Mouse (Mus musculus) thymus, postnatal 4 days (tissue): ENCODE measurements around the gene Adap2.
"Not testable (repeated sequence)": the region's sequence is repeated elsewhere in the genome, so short reads cannot be mapped to it uniquely, and the experiment has no call there.

Source experiments
- DNase-seq: peaks from one replicate; pipeline ENCODE4 v3.0.0; 2021

Gene Adap2

GRCm38 (mm10) chr11:80161041-80161440, 7.1 kb downstream of the Adap2 start:
- DNase-seq: no peak

DNA sequence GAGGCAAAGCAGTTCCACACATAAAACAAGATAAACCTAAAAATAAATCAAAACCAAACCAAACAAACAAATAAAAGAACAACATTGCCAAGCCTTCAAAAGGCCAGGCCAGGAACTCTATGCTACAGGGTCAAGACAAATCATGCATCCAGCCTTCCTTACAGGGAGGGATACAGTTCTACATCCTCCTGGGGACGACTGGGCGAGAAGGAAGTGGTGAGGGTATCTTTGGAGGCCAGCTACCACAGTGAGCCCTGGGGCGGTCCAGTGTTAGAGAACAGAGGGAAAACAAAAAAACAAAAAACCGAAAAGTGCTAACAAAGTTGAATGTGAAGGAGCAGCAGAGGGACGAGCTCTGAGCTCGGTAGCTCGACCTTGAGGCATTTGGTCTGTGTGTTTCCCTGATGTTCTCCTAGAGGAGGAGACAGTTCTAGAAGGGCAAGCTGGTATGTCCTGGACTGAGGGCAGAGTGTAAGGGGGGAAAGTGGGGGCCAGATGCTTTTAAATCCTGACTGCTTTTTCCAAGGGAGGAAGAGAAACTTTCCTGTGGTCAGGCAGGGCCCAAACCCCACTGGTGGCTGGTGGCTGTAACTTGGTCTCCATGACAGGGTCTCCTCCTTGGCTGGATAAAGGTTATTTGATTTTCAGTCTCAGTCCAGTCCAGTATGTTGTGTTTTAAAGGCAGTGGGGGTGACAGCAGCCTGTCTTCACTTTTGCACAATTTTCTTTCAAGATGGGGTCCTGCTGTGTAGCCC, 9.6 kb downstream of the Adap2 start:
- no peak for DNase-seq

- no peak for DNase-seq
Observed at GRCm38 (mm10) chr11:80164224-80164623, 10.3 kb downstream of the Adap2 start.

- DNase-seq: no peak
Observed at GRCm38 (mm10) chr11:80168121-80168520, 14.2 kb downstream of the Adap2 start.

GRCm38 (mm10) chr11:80168611-80169249, 14.8 kb downstream of the Adap2 start:
- DNase-seq: no peak

DNA sequence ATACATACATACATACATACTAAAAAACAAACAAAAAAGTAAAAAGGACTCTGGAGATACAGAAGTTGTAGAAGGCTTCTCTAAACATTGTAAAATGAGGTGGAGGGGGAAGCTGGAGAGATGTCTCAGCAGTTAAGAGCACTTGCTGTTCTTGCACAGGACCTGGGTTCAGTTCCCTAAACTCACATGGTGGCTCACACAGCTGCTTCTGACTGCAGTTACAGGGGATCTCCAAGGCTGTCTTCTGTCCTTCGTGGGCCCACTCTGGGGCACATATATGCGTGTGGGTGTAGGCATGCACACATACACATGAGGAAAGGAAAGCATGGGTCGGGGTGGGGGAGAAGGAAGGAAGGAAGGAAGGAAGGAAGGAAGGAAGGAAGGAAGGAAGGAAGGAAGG, 15.7 kb downstream of the Adap2 start:
- DNase-seq: no peak

- no peak for DNase-seq
Observed at GRCm38 (mm10) chr11:80170351-80170750, 16.4 kb downstream of the Adap2 start.

DNA sequence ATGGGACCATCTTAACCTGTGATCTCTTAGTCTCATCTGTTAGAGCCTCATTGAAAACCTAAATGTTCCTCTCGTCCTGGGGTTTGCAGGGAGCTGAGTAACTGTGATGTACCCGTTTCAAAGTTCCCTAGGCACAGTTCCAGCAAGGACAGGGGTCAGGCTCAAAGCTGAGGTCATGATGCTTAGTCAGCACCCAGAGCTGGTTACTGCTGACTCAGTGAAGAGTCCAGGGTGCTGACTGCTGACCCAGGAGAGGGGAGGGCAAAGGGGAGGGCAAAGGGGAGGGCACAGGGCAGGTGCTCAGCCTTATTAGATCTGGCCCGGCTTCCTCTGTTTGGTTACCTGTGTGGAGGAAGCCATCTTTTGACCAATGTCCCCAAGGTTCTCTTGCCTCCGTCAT, 18.0 kb downstream of the Adap2 start:
- no peak for DNase-seq

- no peak for DNase-seq
Observed at GRCm38 (mm10) chr11:80173963-80174670, 20.2 kb downstream of the Adap2 start.

DNA sequence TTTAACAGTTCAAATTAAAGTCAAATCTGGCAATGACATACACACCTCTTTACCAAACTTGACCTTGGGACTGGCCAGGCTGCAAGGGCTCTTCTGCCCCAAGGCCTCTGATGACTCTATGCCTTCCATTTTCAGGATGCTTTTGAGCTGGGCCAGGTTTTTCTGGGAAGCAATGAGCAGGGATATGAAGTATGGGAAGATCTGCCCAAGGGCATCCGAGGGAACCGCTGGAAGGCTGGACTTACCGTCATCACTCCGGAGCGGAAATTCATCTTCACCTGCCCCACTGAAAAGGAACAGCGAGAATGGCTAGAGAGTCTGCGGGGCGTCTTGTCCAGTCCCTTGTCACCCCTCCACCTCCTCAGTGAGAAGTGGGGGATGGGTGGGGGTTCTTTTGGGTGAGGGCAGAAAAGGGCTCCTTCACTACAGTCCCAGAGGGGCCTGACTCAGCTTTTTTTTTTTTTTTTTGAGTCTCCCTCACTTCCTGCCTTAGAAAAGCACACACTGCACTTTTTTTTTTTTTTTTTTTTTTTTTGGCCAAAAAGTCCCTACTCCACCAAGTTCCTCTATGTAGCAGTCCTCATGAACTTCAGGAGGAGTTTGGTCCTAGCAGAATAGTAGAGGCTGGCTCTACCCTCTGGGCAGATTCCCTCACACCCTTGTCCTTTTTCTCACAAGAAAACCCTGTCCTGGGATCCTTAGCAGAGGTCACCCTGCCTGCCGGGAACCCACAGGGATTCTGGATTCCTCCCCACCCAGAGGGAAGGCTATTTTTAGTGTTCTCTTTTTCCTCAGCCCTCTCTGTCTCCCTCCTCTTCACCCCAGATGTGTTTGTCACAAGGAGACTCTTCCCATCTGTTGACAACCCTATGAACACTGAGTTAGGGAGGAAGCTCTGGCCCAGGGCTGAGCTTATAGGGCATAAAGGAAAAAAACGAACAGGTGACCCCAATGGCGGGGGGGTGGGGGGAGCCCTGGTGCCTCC, 23.3 kb downstream of the Adap2 start:
- DNase-seq: peak; percentile 27

GRCm38 (mm10) chr11:80178316-80178715, 24.4 kb downstream of the Adap2 start:
- DNase-seq: no peak

GRCm38 (mm10) chr11:80181021-80181749, 27.3 kb downstream of the Adap2 start:
- DNase-seq: peak; percentile 16

DNA sequence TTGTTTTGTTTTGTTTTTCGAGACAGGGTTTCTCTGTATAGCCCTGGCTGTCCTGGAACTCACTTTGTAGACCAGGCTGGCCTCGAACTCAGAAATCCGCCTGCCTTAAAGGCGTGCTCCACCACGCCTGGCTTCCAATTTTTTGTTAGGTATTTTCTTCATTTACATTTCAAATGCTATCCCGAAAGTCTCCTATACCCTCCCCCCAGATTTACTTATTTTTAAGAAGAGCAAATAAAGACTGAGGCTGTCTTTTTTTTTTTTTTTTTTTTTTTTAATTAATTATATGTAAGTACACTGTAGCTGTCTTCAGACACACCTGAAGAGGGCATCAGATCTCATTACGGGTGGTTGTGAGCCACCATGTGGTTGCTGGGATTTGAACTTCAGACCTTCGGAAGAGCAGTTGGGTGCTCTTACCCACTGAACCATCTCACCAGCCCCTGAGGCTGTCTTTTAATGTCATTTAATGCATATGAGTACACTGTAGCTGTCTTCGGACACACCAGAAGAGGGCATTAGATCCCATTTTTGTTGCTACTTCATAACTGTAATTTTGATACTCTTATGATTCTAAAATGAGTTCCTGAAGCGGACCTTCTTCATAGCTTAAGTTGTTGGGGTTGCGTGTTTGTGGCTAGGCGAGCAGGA, 29.3 kb downstream of the Adap2 start:
- not testable (repeated sequence) for DNase-seq

DNA sequence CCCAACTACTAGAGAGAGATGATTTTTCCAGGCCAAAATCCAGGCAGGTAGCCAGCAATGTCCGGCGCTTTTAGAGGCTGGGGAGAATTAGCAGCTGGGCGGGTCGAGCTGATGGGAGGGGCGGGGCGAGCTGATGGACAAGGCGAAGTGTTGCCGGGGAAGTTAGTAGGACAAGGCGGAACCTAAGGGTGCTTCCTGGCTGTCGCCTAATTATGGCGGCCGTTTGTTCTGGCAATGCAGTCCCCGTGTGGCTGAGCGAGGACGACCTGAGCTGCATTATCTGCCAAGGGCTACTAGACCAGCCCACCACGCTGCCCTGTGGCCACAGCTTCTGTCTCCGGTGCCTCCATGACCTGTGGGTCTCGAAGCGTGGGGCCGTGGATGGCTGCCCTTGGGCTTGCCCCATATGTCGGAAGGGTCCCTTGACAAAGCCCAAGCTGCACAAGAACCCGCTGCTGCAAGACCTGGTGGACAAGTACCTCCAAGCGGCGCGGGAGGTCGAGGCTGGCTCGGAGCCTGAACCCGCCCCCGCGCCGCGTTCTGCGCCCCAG, 29.9 kb downstream of the Adap2 start, which contains the start of gene Rnf135:
Gene Rnf135 (plus strand): TSS at position 147 of the 551 bp plus-strand sequence.
- DNase-seq: peak; percentile 68

- DNase-seq: no peak
Observed at GRCm38 (mm10) chr11:80184531-80185071, 30.7 kb downstream of the Adap2 start.

DNA sequence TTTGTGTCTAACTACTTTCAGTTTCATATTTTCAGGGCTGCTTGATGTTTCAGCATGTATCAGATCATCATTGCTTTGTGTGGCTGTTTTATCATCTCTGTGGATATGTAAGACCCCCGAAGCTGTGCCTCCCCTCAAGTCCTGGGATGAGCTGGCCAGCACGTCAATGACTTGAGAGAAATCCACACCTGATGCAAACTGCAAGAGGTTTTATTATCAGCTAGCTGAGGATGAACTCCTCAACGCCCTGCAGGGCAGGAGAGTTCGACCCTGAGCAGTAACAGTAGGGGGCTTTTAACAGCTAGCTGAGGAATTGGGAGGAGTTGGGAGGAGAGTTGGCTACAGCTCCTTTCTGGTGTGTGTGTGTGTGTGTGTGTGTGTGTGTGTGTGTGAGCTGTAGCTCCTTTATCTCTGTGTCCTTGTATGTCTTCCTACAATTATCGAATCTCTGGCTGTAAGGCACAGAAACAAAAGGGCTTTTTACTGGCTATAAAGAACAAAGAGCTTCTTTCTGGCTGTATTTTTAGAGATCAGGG, 31.6 kb downstream of the Adap2 start:
- DNase-seq: not testable (repeated sequence)

- DNase-seq: no peak
Observed at GRCm38 (mm10) chr11:80190280-80190679, 36.4 kb downstream of the Adap2 start.

GRCm38 (mm10) chr11:80193827-80194226, 39.9 kb downstream of the Adap2 start:
- peak; percentile 27 for DNase-seq

DNA sequence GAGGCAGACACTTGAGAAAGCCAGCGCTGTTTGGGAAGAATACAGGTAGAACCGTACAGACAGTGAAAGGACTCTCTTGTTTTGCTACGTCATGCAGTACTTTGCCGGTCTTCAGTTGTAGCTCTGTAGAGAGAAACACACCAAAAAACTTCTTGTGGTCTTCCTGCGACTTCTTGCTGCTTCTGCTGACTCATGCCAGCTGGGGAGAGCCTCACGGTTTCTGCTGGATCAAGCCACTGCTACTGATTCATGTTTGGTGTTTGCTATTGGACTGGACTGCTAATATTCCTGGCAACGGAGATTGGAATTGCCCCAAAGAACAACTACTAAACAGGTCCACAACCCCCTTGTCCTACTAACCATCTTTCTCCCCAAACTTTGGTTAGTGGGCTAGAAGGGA, 42.4 kb downstream of the Adap2 start:
- DNase-seq: no peak

DNA sequence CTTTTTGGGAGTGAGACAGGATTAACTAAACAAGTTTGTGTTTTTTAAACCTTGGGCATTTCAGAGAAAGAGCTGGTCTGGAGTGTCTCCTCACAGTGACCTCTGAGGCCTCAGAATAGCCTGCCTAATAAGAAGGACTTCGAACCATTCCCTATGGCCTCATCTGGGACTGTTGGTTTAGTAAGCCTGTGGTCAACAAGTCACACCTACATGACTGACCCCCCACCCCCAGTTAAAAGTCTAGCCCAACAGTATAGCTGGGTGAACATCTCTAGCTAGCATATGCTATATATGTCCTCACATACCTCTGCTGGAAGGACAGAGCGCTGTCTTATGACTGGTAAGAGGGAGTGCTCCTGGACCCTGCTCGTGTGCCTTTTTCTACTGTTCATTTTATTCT, 45.4 kb downstream of the Adap2 start:
- no peak for DNase-seq
